Mouse (Mus musculus) inflammation-experienced regulatory T-cells, adult 6 months (primary cell): Measurements from ENCODE around the gene Usp2. TPM values are rescaled to one million over a fixed set of nuclear protein-coding genes. Genes with fewer than 3 reads are reported as not detected.

Experiments
- polyA plus RNA-seq, 3 experiments: library from polyadenylated mRNA; unstranded; fragments of 100-300 nt; shearing (Covaris generic); gene quantifications; one replicate each; pipeline ENCODE4 v1.2.1; 2017

Usp2 gene
- polyA plus RNA-seq, 3 experiments from 2014 or later, result 0.53 to 5.0 (median 2.2) TPM

Other genes with a start within 250 kb of the Usp2 start
- 100 to 1,000 TPM; 179 to 228 (median 209) TPM for gene Thy1, start 23.6 kb upstream of the Usp2 start, polyA plus RNA-seq
- gene Mfrp, start 34.7 kb downstream of the Usp2 start, polyA plus RNA-seq, result not detected
- gene C1qtnf5, start 40.2 kb downstream of the Usp2 start, polyA plus RNA-seq, result not detected
- not detected for gene Gm49380, start 46.5 kb downstream of the Usp2 start, polyA plus RNA-seq
- 1 to 10 TPM; 3.9 to 8.2 (median 6.0) TPM for gene Rnf26, start 46.5 kb downstream of the Usp2 start, polyA plus RNA-seq
- gene Mcam, start 67.4 kb downstream of the Usp2 start, polyA plus RNA-seq, result under 1 TPM in 1 of 3 experiments, not detected in 2; 0.69 TPM
- gene Cbl, start 167.0 kb downstream of the Usp2 start, polyA plus RNA-seq, result 10 to 100 TPM; 17.9 to 31.2 (median 19.8) TPM
- not detected for gene Ccdc153, start 173.7 kb downstream of the Usp2 start, polyA plus RNA-seq
- gene Pdzd3, start 184.4 kb downstream of the Usp2 start, polyA plus RNA-seq, result under 1 TPM in 1 of 3 experiments, not detected in 2; 0.15 TPM
- gene Nlrx1, start 201.6 kb downstream of the Usp2 start, polyA plus RNA-seq, result 10 to 100 TPM in 1 of 3 experiments, 1 to 10 TPM in 2; 3.3 to 10.7 (median 4.1) TPM
- not detected for gene Abcg4, start 221.6 kb downstream of the Usp2 start, polyA plus RNA-seq
- gene Hinfp, start 238.7 kb downstream of the Usp2 start, polyA plus RNA-seq, result 10 to 100 TPM; 16.2 to 24.6 (median 18.9) TPM